Mouse (Mus musculus): Measurements from ENCODE around the gene Enox1. TPM values are rescaled to one million over a fixed set of nuclear protein-coding genes. Genes with fewer than 3 reads are reported as not detected.

Gene Enox1
- polyA plus RNA-seq, 1 experiment from 2014 or later: 0.09 TPM

DNA sequence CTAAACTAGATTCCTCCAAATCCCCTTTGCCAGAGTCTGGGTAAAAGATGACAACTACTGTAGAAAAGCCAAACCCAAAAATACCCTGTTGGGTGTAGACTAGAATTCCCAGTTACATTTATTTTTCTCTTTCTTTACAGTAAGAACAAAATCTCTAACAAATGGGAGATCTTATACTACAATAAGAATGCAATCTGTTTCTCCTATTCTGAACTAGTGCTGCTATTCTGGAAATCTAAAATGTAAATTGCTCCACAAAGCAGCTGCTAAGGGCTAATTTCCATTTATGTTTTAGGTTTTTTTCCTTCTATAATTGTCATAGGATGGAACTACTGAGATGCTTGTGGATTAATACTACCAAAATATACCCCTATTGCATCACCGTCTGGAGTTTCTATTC is 8.9 kb upstream of the Enox1 start:
- H3K4me1 ChIP-seq (ENCODE audit: insufficient read depth): no peaks in the 10 kb centered on the region
- H3K9ac ChIP-seq (replicated peaks): no peak overlapping the region
- no peak for TF ChIP-seq EP300 (IDR thresholded peaks at IDR 0.05; ENCODE audit: low read depth)
- TF ChIP-seq CTCF (IDR thresholded peaks at IDR 0.05; ENCODE audit: low read depth): no peak
- H3K4me3 ChIP-seq (ENCODE audit: low read depth, low read length): no peak overlapping the region
- H3K27ac ChIP-seq (ENCODE audit: low read depth): no peak overlapping the region
- no peaks in the 10 kb centered on the region for H3K27me3 ChIP-seq (ENCODE audit: insufficient read depth, low read length)
- WGBS (ENCODE audit: insufficient replicate concordance): 92% methylated on average over 1 of the region's 1 CpGs
- no peaks in the 10 kb centered on the region for H3K9me3 ChIP-seq (ENCODE audit: low read length)
- DNase-seq (no peak), ATAC-seq (no peak)
- H3K4me2 ChIP-seq (ENCODE audit: low read depth, low read length): no peak overlapping the region
- no peaks in the 10 kb centered on the region for H3K36me3 ChIP-seq (replicated peaks; ENCODE audit: insufficient read depth, low read length)

GRCm38 (mm10) chr14:77150556-77150955 is 6.0 kb upstream of the Enox1 start:
- no peak overlapping the region for H3K4me2 ChIP-seq (ENCODE audit: low read depth, low read length)
- peaks cover 12% of the 10 kb centered on the region for H3K27me3 ChIP-seq (ENCODE audit: insufficient read depth, low read length)
- H3K4me1 ChIP-seq (ENCODE audit: insufficient read depth): no peaks in the 10 kb centered on the region
- WGBS (ENCODE audit: insufficient replicate concordance): 76% methylated on average over 6 of the region's 6 CpGs
- no peak overlapping the region for H3K4me3 ChIP-seq (ENCODE audit: low read depth, low read length)
- no peak overlapping the region for H3K27ac ChIP-seq (ENCODE audit: low read depth)
- DNase-seq: no peak
- no peaks in the 10 kb centered on the region for H3K36me3 ChIP-seq (replicated peaks; ENCODE audit: insufficient read depth, low read length)
- H3K9ac ChIP-seq (replicated peaks): no peak overlapping the region
- no peak for ATAC-seq
- TF ChIP-seq EP300 (IDR thresholded peaks at IDR 0.05; ENCODE audit: low read depth) (no peak), CTCF (IDR thresholded peaks at IDR 0.05; ENCODE audit: low read depth) (no peak)
- H3K9me3 ChIP-seq (ENCODE audit: low read length): no peaks in the 10 kb centered on the region

- Histone ChIP-seq H3K9me3 (ENCODE audit: low read length) (no peaks in the 10 kb centered on the region), H3K27me3 (ENCODE audit: insufficient read depth, low read length) (peaks cover 20% of the 10 kb centered on the region), H3K4me1 (ENCODE audit: insufficient read depth) (peaks cover 3% of the 10 kb centered on the region), H3K9ac (replicated peaks) (no peak overlapping the region), H3K36me3 (replicated peaks; ENCODE audit: insufficient read depth, low read length) (no peaks in the 10 kb centered on the region), H3K4me3 (ENCODE audit: low read depth, low read length) (no peak overlapping the region), H3K4me2 (ENCODE audit: low read depth, low read length) (no peak overlapping the region), H3K27ac (ENCODE audit: low read depth) (no peak overlapping the region)
- TF ChIP-seq CTCF (IDR thresholded peaks at IDR 0.05; ENCODE audit: low read depth) (no peak), EP300 (IDR thresholded peaks at IDR 0.05; ENCODE audit: low read depth) (no peak)
- ATAC-seq (no peak), DNase-seq (no peak)
- 77% methylated on average over 7 of the region's 7 CpGs for WGBS (ENCODE audit: insufficient replicate concordance)
Measured at GRCm38 (mm10) chr14:77151431-77151830, 5.1 kb upstream of the Enox1 start.

DNA sequence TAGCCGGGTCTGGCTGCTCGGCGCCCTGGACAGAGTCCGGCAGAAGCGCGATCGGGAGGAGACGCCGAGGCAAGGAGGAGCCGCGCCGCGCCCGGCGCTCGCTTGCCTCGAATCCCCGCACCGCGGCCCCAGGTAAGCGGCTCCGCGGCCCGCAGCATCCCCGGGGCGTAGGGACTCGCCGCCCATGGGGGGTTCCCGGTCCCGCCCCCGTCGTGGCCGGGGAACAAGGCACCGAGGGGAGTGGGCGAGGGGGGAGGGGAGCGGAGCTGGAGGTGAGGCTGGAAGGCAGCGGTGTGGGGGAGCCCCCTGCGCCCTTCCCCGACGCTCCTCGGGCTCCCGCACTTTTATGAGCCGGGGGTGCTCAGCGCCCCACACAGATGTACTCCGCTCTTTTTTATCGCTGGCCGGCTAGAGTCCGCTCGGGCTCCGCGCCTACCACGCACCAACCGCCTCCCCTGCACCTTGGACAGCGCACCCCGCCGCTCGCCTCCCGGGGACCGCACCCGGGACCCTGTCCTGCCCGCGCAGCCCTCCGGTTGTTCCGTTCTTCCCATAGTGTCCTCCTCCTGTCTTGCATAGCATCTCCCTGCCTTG is 445 bp downstream of the Enox1 start:
- no peak for TF ChIP-seq CTCF (IDR thresholded peaks at IDR 0.05; ENCODE audit: low read depth)
- TF ChIP-seq EP300 (IDR thresholded peaks at IDR 0.05; ENCODE audit: low read depth): no peak
- ATAC-seq (no peak), DNase-seq (peak; percentile 21)
- no peak overlapping the region for H3K9ac ChIP-seq (replicated peaks)
- WGBS (ENCODE audit: insufficient replicate concordance): 1% methylated on average over 48 of the region's 64 CpGs
- no peaks in the 10 kb centered on the region for H3K9me3 ChIP-seq (ENCODE audit: low read length)
- peaks cover 47% of the 10 kb centered on the region for H3K27me3 ChIP-seq (ENCODE audit: insufficient read depth, low read length)
- H3K4me1 ChIP-seq (ENCODE audit: insufficient read depth): peaks cover 16% of the 10 kb centered on the region
- peak overlapping the region; percentile 45 for H3K4me3 ChIP-seq (ENCODE audit: low read depth, low read length)
- H3K27ac ChIP-seq (ENCODE audit: low read depth): no peak overlapping the region
- H3K36me3 ChIP-seq (replicated peaks; ENCODE audit: insufficient read depth, low read length): no peaks in the 10 kb centered on the region
- peak overlapping the region; percentile 76 for H3K4me2 ChIP-seq (ENCODE audit: low read depth, low read length)

- Histone ChIP-seq H3K27ac (ENCODE audit: low read depth) (no peak overlapping the region), H3K4me1 (ENCODE audit: insufficient read depth) (peaks cover 16% of the 10 kb centered on the region), H3K9ac (replicated peaks) (no peak overlapping the region), H3K4me2 (ENCODE audit: low read depth, low read length) (peak overlapping the region; percentile 76), H3K36me3 (replicated peaks; ENCODE audit: insufficient read depth, low read length) (no peaks in the 10 kb centered on the region), H3K9me3 (ENCODE audit: low read length) (no peaks in the 10 kb centered on the region), H3K27me3 (ENCODE audit: insufficient read depth, low read length) (peaks cover 47% of the 10 kb centered on the region), H3K4me3 (ENCODE audit: low read depth, low read length) (peak overlapping the region; percentile 45)
- peak; percentile 24 for DNase-seq
- 1% methylated on average over 31 of the region's 31 CpGs for WGBS (ENCODE audit: insufficient replicate concordance)
- no peak for ATAC-seq
- no peak for TF ChIP-seq EP300 (IDR thresholded peaks at IDR 0.05; ENCODE audit: low read depth)
- TF ChIP-seq CTCF (IDR thresholded peaks at IDR 0.05; ENCODE audit: low read depth): no peak
Measured at GRCm38 (mm10) chr14:77157505-77157911, 945 bp downstream of the Enox1 start.

GRCm38 (mm10) chr14:77159397-77159796 is 2.8 kb downstream of the Enox1 start:
- no peak for DNase-seq
- ATAC-seq: no peak
- Histone ChIP-seq H3K9me3 (ENCODE audit: low read length) (no peaks in the 10 kb centered on the region), H3K27ac (ENCODE audit: low read depth) (no peak overlapping the region), H3K4me3 (ENCODE audit: low read depth, low read length) (no peak overlapping the region), H3K9ac (replicated peaks) (no peak overlapping the region), H3K4me2 (ENCODE audit: low read depth, low read length) (no peak overlapping the region), H3K4me1 (ENCODE audit: insufficient read depth) (peaks cover 16% of the 10 kb centered on the region), H3K36me3 (replicated peaks; ENCODE audit: insufficient read depth, low read length) (no peaks in the 10 kb centered on the region), H3K27me3 (ENCODE audit: insufficient read depth, low read length) (peaks cover 47% of the 10 kb centered on the region)
- WGBS (ENCODE audit: insufficient replicate concordance): 73% methylated on average over 5 of the region's 5 CpGs
- TF ChIP-seq EP300 (IDR thresholded peaks at IDR 0.05; ENCODE audit: low read depth) (no peak), CTCF (IDR thresholded peaks at IDR 0.05; ENCODE audit: low read depth) (no peak)
